Mouse (Mus musculus) hindbrain, embryonic 13.5 days (tissue): ENCODE data around the gene Ulk1. TPM values are rescaled to one million over a fixed set of nuclear protein-coding genes. Genes with fewer than 3 reads are reported as not detected.

Experiments used
- polyA plus RNA-seq: library from polyadenylated mRNA; unstranded; fragments of >200 nt; fragmentation: Nextera tagmentation; extraction: Ambion mirVana; gene quantifications from 2 replicates; pipeline ENCODE4 v1.2.1, GENCODE M21; 2015

Gene Ulk1
- polyA plus RNA-seq, 1 experiment from 2014 or later = 30.3 TPM

Other genes starting within 250 kb of the Ulk1 start
- gene Noc4l, start 156.7 kb downstream of the Ulk1 start, polyA plus RNA-seq = 41.6 and 41.8 TPM in 2 replicates
- 14.8 and 16.5 TPM in 2 replicates for gene Ddx51, start 156.6 kb downstream of the Ulk1 start, polyA plus RNA-seq
- 53.4 and 54.8 TPM in 2 replicates for gene Ep400, start 39.4 kb downstream of the Ulk1 start, polyA plus RNA-seq
- 22.3 and 22.5 TPM in 2 replicates for gene Pus1, start 29.4 kb downstream of the Ulk1 start, polyA plus RNA-seq
- gene Hscb, start 29.7 kb upstream of the Ulk1 start, polyA plus RNA-seq = 10.7 and 12.6 TPM in 2 replicates
- gene Chek2, start 29.9 kb upstream of the Ulk1 start, polyA plus RNA-seq = 6.5 and 8.0 TPM in 2 replicates
- gene Ttc28, start 69.7 kb upstream of the Ulk1 start, polyA plus RNA-seq = 20.2 and 22.0 TPM in 2 replicates